Mouse (Mus musculus) kidney, embryonic 16.5 days (tissue): ENCODE data around the gene Oser1. TPM values are rescaled to one million over a fixed set of nuclear protein-coding genes. Genes with fewer than 3 reads are reported as not detected.

Experiments used
- ATAC-seq: fragments of 200-750 bp; cut with Nextera tagmentation; 2 replicates; pipeline ENCODE4 v1.8.0; 2017; ENCODE audit warnings: moderate TSS enrichment; ENCODE audit not compliant: low FRiP score, low TSS enrichment
- H3K27ac ChIP-seq: fragments of 300-500 bp; sonication (generic); 2 replicates; pipeline ENCODE4 v1.5.1; 2014; ENCODE audit warnings: low read length
- H3K27me3 ChIP-seq: fragments of 300-500 bp; sonication (generic); 2 replicates; pipeline ENCODE4 v1.6.1; 2014; ENCODE audit warnings: low read length, control low read depth, mixed read lengths; ENCODE audit not compliant: insufficient read depth
- H3K36me3 ChIP-seq: fragments of 300-500 bp; sonication (generic); 2 replicates; pipeline ENCODE4 v1.6.1; 2014; ENCODE audit warnings: low read length, control low read depth, mixed read lengths; ENCODE audit not compliant: insufficient read depth
- H3K4me1 ChIP-seq: fragments of 300-500 bp; sonication (generic); 2 replicates; pipeline ENCODE4 v1.6.1; 2014; ENCODE audit warnings: low read length, control low read depth, mixed read lengths; ENCODE audit not compliant: insufficient read depth
- H3K4me2 ChIP-seq: fragments of 300-500 bp; sonication (generic); replicated peaks from 2 replicates; pipeline ENCODE4 v1.6.1; 2014; ENCODE audit warnings: low read depth, low read length
- H3K4me3 ChIP-seq: fragments of 300-500 bp; sonication (generic); 2 replicates; pipeline ENCODE4 v1.5.1; 2014; ENCODE audit warnings: mild to moderate bottlenecking, low read length
- H3K9ac ChIP-seq: fragments of 300-500 bp; sonication (generic); replicated peaks from 2 replicates; pipeline ENCODE4 v1.6.1; 2014; ENCODE audit warnings: low read length
- H3K9me3 ChIP-seq: fragments of 300-500 bp; sonication (generic); 2 replicates; pipeline ENCODE4 v1.6.1; 2016; ENCODE audit warnings: low read length, control low read depth
- WGBS: fragments of 180-500 bp; shearing (Covaris S2); extraction: QIAGEN DNeasy Blood & Tissue Kit; methylation state at CpG from one replicate; pipeline ENCODE4 v1.1.7; 2014; 5-methylcytosine and 5-hydroxymethylcytosine counted together
- polyA plus RNA-seq: library from polyadenylated mRNA; unstranded; fragments of >200 nt; fragmentation: Nextera tagmentation; extraction: Ambion mirVana; gene quantifications from 2 replicates; pipeline ENCODE4 v1.2.1, GENCODE M21; 2015

Gene Oser1
- polyA plus RNA-seq, 1 experiment from 2014 or later = 99.2 TPM

DNA sequence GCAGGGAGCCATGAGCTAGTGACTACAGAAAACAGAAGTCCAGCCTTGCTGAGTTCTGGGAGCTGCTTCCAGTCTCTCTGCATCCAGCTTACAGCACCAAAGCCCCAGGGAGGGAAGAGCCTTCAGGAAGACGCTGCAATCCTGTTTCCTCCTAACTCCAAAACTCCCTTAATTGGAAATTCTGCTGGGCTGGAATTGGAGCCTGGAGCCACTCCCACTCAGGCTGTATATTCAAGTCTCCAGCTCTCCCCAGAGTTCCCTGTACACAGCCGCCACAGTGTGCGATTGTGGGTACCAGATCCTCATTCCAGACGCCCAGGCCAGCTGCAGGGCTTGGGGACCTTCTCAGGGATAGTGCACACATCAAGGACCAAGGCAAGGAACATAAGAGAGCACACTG, 54.3 kb downstream of the Oser1 start:
- 0 out of 2 replicates have a peak, but pooled peaks have one; percentile 68 for ATAC-seq
- Histone ChIP-seq H3K9ac (no peak overlapping the region), H3K4me3 (no peak overlapping the region), H3K36me3 (no peaks in the 10 kb centered on the region), H3K27me3 (peaks cover 5% of the 10 kb centered on the region), H3K4me2 (no peak overlapping the region), H3K4me1 (peaks cover 4% of the 10 kb centered on the region; the same call in 1 of the 2 replicates), H3K9me3 (no peaks in the 10 kb centered on the region), H3K27ac (peak overlapping the region; percentile 70)
- WGBS = 25% methylated on average over 4 of the region's 4 CpGs

DNA sequence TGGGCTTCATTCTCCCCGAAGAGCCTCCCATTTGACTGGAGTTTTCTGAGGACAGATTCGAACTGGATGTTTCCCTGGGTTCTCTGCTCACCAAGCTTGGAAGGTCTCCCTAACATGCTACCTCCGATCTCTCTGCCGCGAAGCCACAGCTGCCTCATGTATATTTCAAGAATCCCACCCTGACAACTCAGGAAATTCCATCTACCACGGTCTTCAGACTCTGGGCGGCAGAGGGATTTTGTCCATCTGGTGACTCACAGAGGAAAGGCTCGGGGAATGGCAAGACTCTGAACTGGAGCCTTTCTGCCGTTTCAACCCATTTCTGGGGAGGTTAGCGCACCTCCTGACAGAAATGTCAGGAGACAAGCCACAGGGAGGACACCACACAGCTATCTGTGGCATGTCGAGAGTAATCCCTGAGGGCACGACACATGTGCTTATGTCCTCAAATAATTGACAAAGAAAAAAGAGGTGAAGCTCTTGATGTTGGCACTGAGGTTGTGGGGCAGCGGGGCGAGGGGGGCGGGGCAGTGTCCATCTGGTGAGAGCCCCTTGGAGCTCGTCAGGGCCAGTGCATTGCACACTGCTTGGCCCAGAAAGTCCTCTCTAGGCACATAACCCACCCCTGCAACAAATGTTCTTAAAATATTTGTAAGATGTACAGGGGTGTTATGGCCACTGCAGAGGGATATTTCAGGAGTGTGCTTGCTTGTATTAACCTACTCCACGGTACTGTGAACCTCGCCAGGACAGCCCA, 59.5 kb downstream of the Oser1 start:
- peaks cover 9% of the 10 kb centered on the region; the same call in 1 of the 2 replicates for H3K4me1 ChIP-seq
- no peak overlapping the region for H3K9ac ChIP-seq
- H3K9me3 ChIP-seq = no peaks in the 10 kb centered on the region
- no peak overlapping the region for H3K4me2 ChIP-seq
- peak; percentile 49; the same call in 1 of the 2 replicates for ATAC-seq
- WGBS = 58% methylated on average over 18 of the region's 18 CpGs
- no peaks in the 10 kb centered on the region for H3K27me3 ChIP-seq
- H3K4me3 ChIP-seq = no peak overlapping the region
- peak overlapping the region; percentile 82 for H3K27ac ChIP-seq
- no peaks in the 10 kb centered on the region for H3K36me3 ChIP-seq

DNA sequence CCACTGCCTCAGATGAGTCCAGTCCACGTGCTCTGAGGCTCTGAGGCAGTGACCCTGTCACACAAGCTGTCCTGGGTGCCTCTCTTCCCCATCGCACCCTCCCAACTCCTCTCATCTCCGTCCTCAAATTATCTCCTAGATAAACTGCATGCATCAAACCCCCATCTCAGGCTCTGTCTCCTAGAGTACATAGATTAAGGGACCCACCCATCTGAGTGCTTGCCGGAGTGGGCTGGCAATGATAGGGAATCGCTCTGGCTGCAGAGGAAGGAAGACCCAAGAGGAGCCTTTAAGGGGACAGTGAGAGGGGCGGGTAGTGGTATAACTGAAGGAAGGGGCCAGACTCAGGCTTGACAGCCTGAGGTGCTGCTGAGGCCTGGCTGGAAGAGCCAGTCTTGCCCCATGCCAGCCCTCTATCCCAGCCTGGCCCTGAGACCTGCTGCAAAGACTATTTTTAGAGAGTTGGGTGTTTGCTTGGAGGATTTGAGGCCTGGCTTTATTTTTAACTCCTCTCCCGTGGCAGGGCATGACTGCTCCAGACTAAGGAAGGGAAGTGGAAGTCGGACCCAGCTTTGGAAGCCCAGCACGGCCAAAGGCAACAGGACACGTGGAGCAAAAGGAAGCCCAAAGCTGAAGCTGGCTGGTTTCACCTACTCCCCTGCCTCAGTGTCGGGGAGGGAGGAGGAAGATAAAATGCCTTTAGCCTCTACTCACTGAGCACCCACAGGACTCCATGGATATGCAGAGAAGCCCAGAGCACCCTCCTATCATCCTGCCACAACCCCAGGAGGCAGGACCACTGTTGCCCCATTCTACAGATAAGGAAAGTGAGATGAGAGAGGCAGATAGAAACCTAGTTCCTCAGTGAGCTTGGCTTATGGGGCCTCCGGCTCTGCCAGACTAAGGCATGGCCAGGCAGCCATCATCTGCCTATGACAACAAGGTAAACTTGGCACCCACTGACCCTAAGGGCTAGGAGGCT, 61.3 kb downstream of the Oser1 start:
- Histone ChIP-seq H3K36me3 (no peaks in the 10 kb centered on the region), H3K4me2 (no peak overlapping the region), H3K4me1 (0 out of 2 replicates have a peak, but pooled peaks cover 9% of the 10 kb centered on the region), H3K9me3 (no peaks in the 10 kb centered on the region), H3K27me3 (no peaks in the 10 kb centered on the region), H3K4me3 (no peak overlapping the region), H3K9ac (no peak overlapping the region), H3K27ac (no peak overlapping the region)
- no peak for ATAC-seq
- WGBS = 74% methylated on average over 12 of the region's 12 CpGs

DNA sequence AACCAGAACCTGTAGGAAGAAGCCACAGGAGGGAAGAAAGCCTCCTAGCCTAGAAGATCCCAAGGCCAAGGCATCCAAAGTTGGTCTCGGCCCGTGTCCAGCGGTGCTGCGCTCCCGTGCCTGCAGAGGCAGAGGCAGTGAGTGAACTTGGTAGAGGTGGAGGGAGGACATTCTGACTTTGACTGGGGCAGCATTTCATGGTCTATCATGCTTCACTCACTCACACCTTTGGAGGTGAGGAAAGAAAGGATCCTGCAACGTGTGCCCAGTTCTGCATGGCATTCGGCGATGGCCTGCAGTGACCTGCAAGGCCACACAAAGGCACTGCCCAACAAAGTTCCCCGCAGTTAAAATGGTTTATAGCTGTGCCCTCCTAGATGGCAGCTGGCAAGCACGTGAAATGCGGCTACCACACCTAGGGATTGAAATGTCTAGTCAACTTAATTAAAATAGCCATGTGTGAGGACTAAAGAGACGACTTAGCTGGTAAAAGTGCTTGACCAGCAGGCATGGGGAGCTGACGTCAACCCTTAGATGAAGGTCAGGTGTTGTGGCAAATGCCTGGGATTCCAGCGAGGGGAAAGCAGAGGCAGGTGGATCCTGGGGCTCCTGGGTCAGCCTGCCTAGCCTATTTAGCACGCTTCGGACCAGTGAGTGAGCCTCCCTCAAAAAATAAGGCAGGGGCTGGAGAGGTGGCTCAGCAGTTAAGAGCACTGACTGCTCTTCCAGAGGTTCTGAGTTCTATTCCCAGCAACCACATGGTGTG, 63.5 kb downstream of the Oser1 start:
- Histone ChIP-seq H3K4me3 (no peak overlapping the region), H3K9me3 (no peaks in the 10 kb centered on the region), H3K9ac (no peak overlapping the region), H3K27me3 (no peaks in the 10 kb centered on the region), H3K36me3 (no peaks in the 10 kb centered on the region), H3K4me1 (0 out of 2 replicates have a peak, but pooled peaks cover 9% of the 10 kb centered on the region), H3K4me2 (no peak overlapping the region), H3K27ac (no peak overlapping the region)
- no peak for ATAC-seq
- WGBS = 74% methylated on average over 16 of the region's 16 CpGs

DNA sequence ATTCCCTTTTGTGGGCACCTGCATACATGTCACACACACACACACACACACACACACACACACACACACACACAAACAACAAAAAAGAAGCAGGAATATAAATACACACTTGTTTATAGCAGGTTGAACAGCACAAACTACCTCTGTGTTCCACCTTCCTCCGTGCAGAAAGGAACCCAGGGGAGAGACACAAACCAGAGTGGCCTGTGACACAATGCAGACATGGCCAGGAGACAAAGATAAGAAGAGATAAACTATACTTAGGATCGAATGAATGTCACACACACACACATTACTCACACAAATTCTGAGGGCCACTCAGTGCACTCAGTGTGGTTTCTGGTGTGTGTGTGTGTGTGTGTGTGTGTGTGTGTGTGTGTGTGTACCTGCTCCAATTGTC, 65.2 kb downstream of the Oser1 start:
- no peaks in the 10 kb centered on the region for H3K27me3 ChIP-seq
- no peak overlapping the region for H3K9ac ChIP-seq
- no peak overlapping the region for H3K27ac ChIP-seq
- no peaks in the 10 kb centered on the region for H3K4me1 ChIP-seq
- ATAC-seq = no peak
- no peak overlapping the region for H3K4me2 ChIP-seq
- H3K36me3 ChIP-seq = no peaks in the 10 kb centered on the region
- no peak overlapping the region for H3K4me3 ChIP-seq
- no peaks in the 10 kb centered on the region for H3K9me3 ChIP-seq
- 81% methylated on average over 2 of the region's 2 CpGs for WGBS

DNA sequence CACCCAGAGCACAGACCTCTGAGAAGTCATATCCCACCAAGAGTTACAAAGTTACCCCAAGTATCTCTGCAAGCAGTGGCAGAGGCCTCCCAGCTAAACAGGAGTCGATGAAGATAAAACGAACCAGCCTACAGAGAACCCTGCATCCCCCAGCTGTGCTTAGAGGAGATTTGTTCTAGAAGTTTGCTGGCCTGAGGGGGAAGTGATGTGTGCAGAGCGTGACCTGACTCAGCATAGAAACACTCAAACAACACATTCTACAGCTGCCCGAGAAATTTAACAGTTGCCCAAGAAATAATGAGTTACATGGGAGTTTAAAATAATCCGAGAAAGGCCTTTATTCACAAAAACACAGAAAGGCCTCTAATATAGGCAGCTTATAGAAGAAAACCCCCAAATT, 65.8 kb downstream of the Oser1 start:
- H3K9me3 ChIP-seq = no peaks in the 10 kb centered on the region
- no peak overlapping the region for H3K4me2 ChIP-seq
- H3K27me3 ChIP-seq = no peaks in the 10 kb centered on the region
- ATAC-seq = no peak
- H3K27ac ChIP-seq = no peak overlapping the region
- no peaks in the 10 kb centered on the region for H3K4me1 ChIP-seq
- H3K4me3 ChIP-seq = no peak overlapping the region
- WGBS = 59% methylated on average over 5 of the region's 5 CpGs
- H3K36me3 ChIP-seq = no peaks in the 10 kb centered on the region
- no peak overlapping the region for H3K9ac ChIP-seq

DNA sequence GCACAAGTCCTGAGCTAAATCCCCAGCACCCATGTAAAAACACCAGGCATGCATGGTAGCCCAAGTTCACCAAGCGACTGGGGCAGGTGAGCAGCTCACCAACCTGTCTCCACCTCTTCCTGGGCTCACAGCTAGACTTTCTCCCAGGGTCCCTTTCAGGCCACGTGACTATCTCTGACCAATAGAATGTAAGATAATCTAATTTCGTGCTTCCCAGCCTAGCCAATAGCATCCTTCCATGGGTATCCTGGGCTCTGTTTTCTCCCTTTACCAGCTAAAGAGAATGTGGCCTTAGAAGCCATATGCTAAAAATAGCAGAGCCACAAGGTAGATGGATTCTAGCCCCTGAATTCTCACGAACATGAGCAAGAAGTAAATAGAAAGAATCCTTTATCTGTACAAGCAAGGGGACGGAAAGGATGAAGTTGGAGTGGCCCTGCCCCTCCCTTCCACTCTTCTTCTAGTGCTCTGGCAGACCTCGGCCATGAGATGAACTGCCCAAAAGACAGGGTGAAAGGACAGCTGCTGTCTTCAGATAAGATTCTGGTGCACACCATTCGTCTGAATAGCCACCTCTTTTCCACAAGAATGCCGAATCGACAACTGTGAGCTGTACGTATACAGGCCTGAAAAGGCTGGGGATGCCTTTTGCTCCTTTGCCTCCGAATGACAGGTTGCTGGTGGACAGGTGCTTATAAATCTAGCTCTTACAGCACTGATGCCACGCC, 68.2 kb downstream of the Oser1 start:
- Histone ChIP-seq H3K27ac (no peak overlapping the region), H3K36me3 (no peaks in the 10 kb centered on the region), H3K27me3 (no peaks in the 10 kb centered on the region), H3K4me2 (no peak overlapping the region), H3K9ac (no peak overlapping the region), H3K4me3 (no peak overlapping the region), H3K9me3 (no peaks in the 10 kb centered on the region), H3K4me1 (no peaks in the 10 kb centered on the region)
- no peak for ATAC-seq
- 83% methylated on average over 12 of the region's 12 CpGs for WGBS
